Mouse (Mus musculus): ENCODE data around the gene Gm2244. TPM values are rescaled to one million over a fixed set of nuclear protein-coding genes. Genes with fewer than 3 reads are reported as not detected.

The Gm2244 gene
- not detected in 2 replicates for polyA plus RNA-seq (2012; rRNA removed)

GRCm38 (mm10) chr14:19549863-19550262 is at the start of gene Gm2244:
Gene Gm2244 (minus strand): TSS chr14:19549963.

GRCm38 (mm10) chr14:19584804-19585667 is 35.3 kb upstream of the Gm2244 start, which contains the start of gene Gm2237:
Gene Gm2237 (minus strand): TSS chr14:19585135.

Other genes starting within 250 kb of the Gm2244 start
- not detected in 2 replicates for gene Gm21738, start 131.0 kb downstream of the Gm2244 start, polyA plus RNA-seq (2012; rRNA removed)
- gene Gm2237, start 35.2 kb upstream of the Gm2244 start, polyA plus RNA-seq (2012; rRNA removed): 0.29 and 0.41 TPM in 2 replicates
- not detected in 2 replicates for gene Gm5458, start 52.6 kb upstream of the Gm2244 start, polyA plus RNA-seq (2012; rRNA removed)
- gene Nid2, start 201.3 kb upstream of the Gm2244 start, polyA plus RNA-seq (2012; rRNA removed): 5.2 and 5.6 TPM in 2 replicates